Mouse (Mus musculus) cerebellum, adult 18-20 months (tissue): ENCODE data around the gene Naa80.
A peak's percentile ranks its signal among the peaks of the same experiment; 100 is the strongest.
"Not testable (repeated sequence)": the region's sequence is repeated elsewhere in the genome, so short reads cannot be mapped to it uniquely, and the experiment has no call there.

ENCODE experiments used
- DNase-seq, 2 experiments: peaks; one replicate each; pipeline ENCODE4 v3.0.0; 2021

Naa80 gene

DNA sequence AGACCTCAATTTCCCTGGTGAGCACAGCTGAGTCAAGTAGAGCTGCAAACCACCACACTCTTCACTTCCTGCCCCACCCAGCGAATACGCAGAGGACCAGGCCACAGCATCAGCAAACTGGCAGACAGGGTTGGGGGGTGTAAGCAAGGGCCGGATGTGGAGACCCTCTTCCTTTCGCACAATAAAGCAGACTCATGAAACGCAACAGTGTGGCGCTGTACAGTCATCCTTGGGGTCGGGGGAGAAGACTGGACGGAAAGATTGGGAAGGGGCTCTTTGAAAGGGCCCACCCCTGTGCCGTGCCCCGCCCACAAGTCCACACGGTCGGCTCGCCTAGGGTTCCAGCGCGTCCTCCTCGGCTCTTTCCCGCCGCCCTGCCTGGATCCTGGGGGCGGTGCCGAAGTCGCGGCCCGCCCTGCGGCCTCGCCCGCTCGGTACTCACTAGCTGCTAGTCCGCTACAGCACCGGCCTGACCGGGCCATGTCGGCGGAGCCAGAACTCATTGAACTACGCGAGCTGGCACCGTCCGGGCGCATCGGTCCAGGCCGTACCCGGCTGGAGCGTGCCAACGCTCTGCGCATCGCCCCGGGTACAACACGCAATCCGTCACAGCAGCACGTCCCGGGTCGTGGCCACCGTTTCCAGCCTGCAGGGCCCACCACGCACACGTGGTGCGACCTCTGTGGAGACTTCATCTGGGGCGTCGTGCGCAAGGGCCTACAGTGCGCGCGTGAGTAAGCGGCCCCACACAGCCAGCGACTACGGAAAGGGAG, 27.4 kb upstream of the Naa80 start, which contains the start of gene Rassf1:
Gene Rassf1 (plus strand): TSS at position 439 of the 773 bp plus-strand sequence.
- peak; percentile 41 to 52 for DNase-seq

- DNase-seq, result no peak
Observed at GRCm38 (mm10) chr9:107551890-107552355, 26.8 kb upstream of the Naa80 start.

- DNase-seq, result no peak
Observed at GRCm38 (mm10) chr9:107552690-107553393, 25.8 kb upstream of the Naa80 start.

DNA sequence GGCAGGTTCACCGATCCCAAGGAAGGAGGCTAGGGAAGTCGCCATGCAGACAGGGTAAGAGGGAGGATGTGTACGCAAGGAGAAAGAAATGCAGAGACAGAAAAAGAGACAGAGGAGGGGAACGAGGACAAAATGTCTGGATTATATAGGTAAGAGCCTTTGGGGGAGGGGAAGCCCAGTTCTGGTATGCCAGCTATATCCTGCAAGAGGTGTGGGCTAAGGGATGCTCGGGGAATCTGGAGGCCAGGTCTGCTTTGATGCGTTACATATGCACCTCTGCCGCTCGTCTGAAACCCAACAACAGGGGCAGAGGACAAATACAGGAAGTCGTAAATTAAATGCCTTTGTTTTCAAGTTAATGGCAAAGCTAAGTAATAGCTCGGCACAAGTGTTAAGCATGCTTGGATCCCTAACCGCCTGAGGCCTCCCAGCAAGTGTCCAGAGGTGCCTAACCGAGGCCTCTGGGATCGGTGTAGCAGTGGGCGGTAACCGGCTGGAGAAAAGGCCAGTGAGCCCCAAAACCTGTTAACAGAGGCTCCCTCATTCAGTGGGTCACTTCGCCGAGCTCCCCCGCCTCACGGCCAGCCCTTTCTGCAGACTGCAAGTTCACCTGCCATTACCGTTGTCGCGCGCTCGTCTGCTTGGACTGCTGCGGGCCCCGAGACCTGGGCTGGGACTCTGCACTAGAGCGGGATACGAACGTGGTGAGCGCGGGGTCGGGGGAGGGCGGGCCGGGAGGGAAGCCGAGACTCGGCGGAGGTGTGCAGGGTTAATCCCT, 25.0 kb upstream of the Naa80 start:
- peak in 1 of 2 experiments; percentile 53 for DNase-seq

DNA sequence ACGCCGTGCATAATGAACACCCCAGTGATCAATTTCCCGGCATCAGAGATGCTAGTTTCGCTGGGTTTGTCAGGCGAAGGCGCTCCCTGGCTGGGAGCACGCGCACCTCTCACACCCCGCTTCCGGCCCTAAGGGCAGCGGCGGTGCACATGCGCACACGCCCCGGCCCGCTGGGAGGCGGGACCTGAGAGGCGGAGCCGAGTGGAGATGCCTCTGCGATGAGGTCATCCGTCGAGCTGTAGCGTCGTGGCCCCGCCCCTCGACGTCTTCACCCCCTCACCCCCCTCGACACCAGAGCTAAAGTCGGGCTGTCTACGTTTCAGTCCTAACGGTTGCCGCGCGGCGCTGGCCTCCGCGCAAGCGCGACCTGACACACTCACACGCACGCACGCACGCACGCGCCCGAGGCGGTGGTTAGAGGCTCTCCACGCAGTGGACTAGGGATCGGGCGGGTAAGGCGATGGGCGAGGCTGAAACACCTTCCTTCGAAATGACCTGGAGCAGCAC, 24.3 kb upstream of the Naa80 start:
- DNase-seq, result peak; percentile 94

GRCm38 (mm10) chr9:107555031-107555457, 23.6 kb upstream of the Naa80 start:
- DNase-seq, result no peak

GRCm38 (mm10) chr9:107555701-107556100, 23.0 kb upstream of the Naa80 start:
- DNase-seq, result no peak

GRCm38 (mm10) chr9:107556346-107556745, 22.3 kb upstream of the Naa80 start:
- DNase-seq, result no peak

- peak; percentile 92 to 99 for DNase-seq
Observed at GRCm38 (mm10) chr9:107563029-107563581, 15.6 kb upstream of the Naa80 start, which contains the start of gene Tusc2. Tusc2 (plus strand) TSS chr9:107563255.

- DNase-seq, result not testable (repeated sequence)
Observed at GRCm38 (mm10) chr9:107565556-107565955, 13.1 kb upstream of the Naa80 start.

- peak; percentile 82 to 83 for DNase-seq
Observed at GRCm38 (mm10) chr9:107566041-107566709, 12.5 kb upstream of the Naa80 start.

DNA sequence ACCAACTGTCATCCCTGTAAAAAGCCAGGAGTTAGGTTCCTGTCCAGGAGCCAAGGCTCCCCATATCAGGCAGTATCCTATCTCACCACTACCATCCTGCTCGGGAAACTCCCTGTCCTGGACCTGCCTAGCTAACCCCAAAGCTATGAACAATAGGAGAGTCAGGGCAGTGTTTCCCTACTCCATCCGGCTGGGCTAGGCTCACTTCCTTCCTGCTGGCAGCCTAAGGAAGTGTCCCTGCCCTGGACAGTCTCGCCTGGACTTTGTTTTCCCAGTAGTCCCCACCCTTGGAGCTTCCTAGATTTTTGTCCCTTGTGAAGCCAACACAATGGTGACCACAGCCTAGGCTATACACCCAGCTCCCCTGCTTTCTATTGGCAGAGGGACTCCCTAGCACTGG, 11.8 kb upstream of the Naa80 start:
- no peak for DNase-seq

GRCm38 (mm10) chr9:107567702-107568319, 10.9 kb upstream of the Naa80 start, which contains the start of gene Hyal2:
Hyal2 (plus strand) TSS chr9:107567945.
- peak; percentile 19 to 23 for DNase-seq

- peak; percentile 80 to 82 for DNase-seq
Observed at GRCm38 (mm10) chr9:107568331-107569261, 10.1 kb upstream of the Naa80 start.

DNA sequence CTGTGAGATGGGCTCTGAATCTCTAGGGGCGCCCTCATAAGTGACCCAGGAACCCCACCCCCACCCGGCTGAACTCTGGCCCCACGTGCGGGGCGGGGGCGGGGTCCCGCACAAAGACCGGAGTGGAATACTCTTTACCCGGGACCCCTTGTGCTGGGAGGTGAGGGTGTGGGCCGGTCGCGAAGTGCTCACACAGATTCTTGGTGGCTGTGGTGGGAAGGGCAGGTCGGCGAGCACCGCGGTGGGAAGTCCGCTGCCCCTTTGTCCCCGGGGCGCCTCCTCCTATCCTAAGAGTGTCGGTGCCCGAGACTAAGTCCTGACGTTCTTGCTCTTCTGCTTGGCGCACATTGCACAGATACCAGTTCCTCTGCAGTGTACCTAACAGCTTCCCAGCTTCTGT, 9.4 kb upstream of the Naa80 start:
- DNase-seq, result peak in 1 of 2 experiments; percentile 30

DNA sequence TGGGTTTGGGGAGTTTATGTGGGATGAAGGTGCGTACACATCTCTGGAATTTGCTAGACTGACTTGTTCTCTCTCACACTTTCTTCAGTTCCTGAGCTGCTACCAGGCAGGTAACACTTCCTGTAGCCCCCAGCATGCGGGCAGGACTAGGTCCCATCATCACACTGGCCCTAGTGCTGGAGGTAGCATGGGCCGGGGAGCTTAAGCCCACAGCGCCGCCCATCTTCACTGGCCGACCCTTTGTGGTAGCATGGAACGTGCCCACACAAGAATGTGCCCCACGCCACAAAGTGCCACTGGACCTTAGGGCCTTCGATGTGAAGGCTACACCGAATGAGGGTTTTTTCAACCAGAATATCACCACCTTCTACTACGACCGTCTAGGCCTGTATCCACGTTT, 8.7 kb upstream of the Naa80 start:
- DNase-seq, result peak in 1 of 2 experiments; percentile 29

GRCm38 (mm10) chr9:107570845-107571244, 7.8 kb upstream of the Naa80 start:
- DNase-seq, result peak in 1 of 2 experiments; percentile 25

- DNase-seq, result no peak
Observed at GRCm38 (mm10) chr9:107571534-107572326, 7.0 kb upstream of the Naa80 start.

GRCm38 (mm10) chr9:107572327-107572662, 6.4 kb upstream of the Naa80 start:
- no peak for DNase-seq
